Mouse (Mus musculus) right cerebral cortex, adult 18-20 months (tissue): Measurements from ENCODE around the gene Col7a1.

ENCODE experiments used
- DNase-seq: peaks from one replicate; pipeline ENCODE4 v3.0.0; 2022; ENCODE audit warnings: mixed read lengths

Gene Col7a1

GRCm38 (mm10) chr9:108953081-108953636 lies at the start of gene Col7a1:
Gene Col7a1 (plus strand): TSS chr9:108953586.
- DNase-seq: no peak

- DNase-seq: no peak
Observed at GRCm38 (mm10) chr9:108912308-108912707, 41.1 kb upstream of the Col7a1 start.

GRCm38 (mm10) chr9:108913161-108913560 lies 40.2 kb upstream of the Col7a1 start:
- DNase-seq: no peak

GRCm38 (mm10) chr9:108913621-108914020 lies 39.8 kb upstream of the Col7a1 start:
- DNase-seq: no peak

GRCm38 (mm10) chr9:108914491-108914890 lies 38.9 kb upstream of the Col7a1 start, which contains the start of gene Tmem89:
Gene Tmem89 (plus strand): TSS chr9:108914619.
- peak; percentile 51 for DNase-seq

GRCm38 (mm10) chr9:108925897-108926296 lies 27.5 kb upstream of the Col7a1 start:
- no peak for DNase-seq

GRCm38 (mm10) chr9:108928424-108928823 lies 25.0 kb upstream of the Col7a1 start:
- no peak for DNase-seq

- no peak for DNase-seq
Observed at GRCm38 (mm10) chr9:108935991-108936390, 17.4 kb upstream of the Col7a1 start.

GRCm38 (mm10) chr9:108936418-108937364 lies 16.7 kb upstream of the Col7a1 start, which contains the start of gene Uqcrc1:
Gene Uqcrc1 (plus strand): TSS chr9:108936633.
- peak; percentile 95 for DNase-seq

GRCm38 (mm10) chr9:108945111-108945510 lies 8.3 kb upstream of the Col7a1 start:
- DNase-seq: peak; percentile 25

GRCm38 (mm10) chr9:108945608-108946007 lies 7.8 kb upstream of the Col7a1 start:
- DNase-seq: no peak

GRCm38 (mm10) chr9:108949231-108949966 lies 4.0 kb upstream of the Col7a1 start:
- no peak for DNase-seq

GRCm38 (mm10) chr9:108949967-108950728 lies 3.2 kb upstream of the Col7a1 start:
- DNase-seq: no peak

GRCm38 (mm10) chr9:108955241-108955640 lies 1.9 kb downstream of the Col7a1 start:
- DNase-seq: no peak

GRCm38 (mm10) chr9:108955846-108956245 lies 2.5 kb downstream of the Col7a1 start:
- no peak for DNase-seq

GRCm38 (mm10) chr9:108963577-108963976 lies 10.2 kb downstream of the Col7a1 start:
- no peak for DNase-seq

- no peak for DNase-seq
Observed at GRCm38 (mm10) chr9:108964338-108964737, 11.0 kb downstream of the Col7a1 start.

- DNase-seq: no peak
Observed at GRCm38 (mm10) chr9:108970623-108971022, 17.2 kb downstream of the Col7a1 start.

- DNase-seq: no peak
Observed at GRCm38 (mm10) chr9:108976483-108976882, 23.1 kb downstream of the Col7a1 start.

- DNase-seq: no peak
Observed at GRCm38 (mm10) chr9:108977966-108978365, 24.6 kb downstream of the Col7a1 start.

GRCm38 (mm10) chr9:108982498-108982897 lies 29.1 kb downstream of the Col7a1 start:
- DNase-seq: no peak

GRCm38 (mm10) chr9:108983209-108983608 lies 29.8 kb downstream of the Col7a1 start:
- DNase-seq: no peak
